Mouse (Mus musculus) midbrain, embryonic 13.5 days (tissue): ENCODE data around the gene Ctf1. TPM values are rescaled to one million over a fixed set of nuclear protein-coding genes. Genes with fewer than 3 reads are reported as not detected.
A peak's percentile ranks its signal among the peaks of the same experiment; 100 is the strongest.

ENCODE experiments used
- ATAC-seq: fragments of 200-750 bp; cut with Nextera tagmentation; 2 replicates; pipeline ENCODE4 v1.8.0; 2017; ENCODE audit warnings: mild to moderate bottlenecking, moderate TSS enrichment, moderate library complexity
- H3K27ac ChIP-seq: fragments of 300-500 bp; sonication (generic); 2 replicates; pipeline ENCODE4 v1.5.1; 2015; ENCODE audit warnings: inconsistent platforms, mild to moderate bottlenecking, moderate library complexity
- H3K27me3 ChIP-seq: fragments of 300-500 bp; sonication (generic); 2 replicates; pipeline ENCODE4 v1.6.1; 2015; ENCODE audit warnings: mild to moderate bottlenecking, inconsistent platforms
- H3K36me3 ChIP-seq: fragments of 300-500 bp; sonication (generic); 2 replicates; pipeline ENCODE4 v1.6.1; 2015; ENCODE audit warnings: mild to moderate bottlenecking, inconsistent platforms
- H3K4me1 ChIP-seq: fragments of 300-500 bp; sonication (generic); replicated peaks from 2 replicates; pipeline ENCODE4 v1.6.1; 2015; ENCODE audit warnings: inconsistent platforms
- H3K4me2 ChIP-seq: fragments of 300-500 bp; sonication (generic); replicated peaks from 2 replicates; pipeline ENCODE4 v1.6.1; 2015; ENCODE audit warnings: moderate library complexity, mild to moderate bottlenecking, inconsistent platforms
- H3K4me3 ChIP-seq: fragments of 300-500 bp; sonication (generic); replicated peaks from 2 replicates; pipeline ENCODE4 v1.5.1; 2015; ENCODE audit warnings: mild to moderate bottlenecking, inconsistent platforms
- H3K9ac ChIP-seq: fragments of 300-500 bp; sonication (generic); replicated peaks from 2 replicates; pipeline ENCODE4 v1.6.1; 2015; ENCODE audit warnings: mild to moderate bottlenecking, inconsistent platforms
- H3K9me3 ChIP-seq: fragments of 300-500 bp; sonication (generic); 2 replicates; pipeline ENCODE4 v1.6.1; 2016; ENCODE audit warnings: mild to moderate bottlenecking, inconsistent platforms
- WGBS: fragments of 180-500 bp; shearing (Covaris S2); methylation state at CpG from one replicate; pipeline ENCODE4 v1.1.7; 2015; 5-methylcytosine and 5-hydroxymethylcytosine counted together
- polyA plus RNA-seq: library from polyadenylated mRNA; unstranded; fragments of >200 nt; fragmentation: Nextera tagmentation; extraction: Ambion mirVana; gene quantifications from 2 replicates; pipeline ENCODE4 v1.2.1, GENCODE M21; 2015

The Ctf1 gene
- 1.6 and 3.0 TPM in 2 replicates for polyA plus RNA-seq

- H3K4me2 ChIP-seq: peak within 1 kb of the TSS; percentile 55
- H3K9me3 ChIP-seq: no peaks in the 10 kb centered on the region
- H3K9ac ChIP-seq: no peak within 1 kb of the TSS
- H3K27me3 ChIP-seq: peaks cover 3% of the 10 kb centered on the region; the same call in 1 of the 2 replicates
- H3K4me3 ChIP-seq: peak within 1 kb of the TSS; percentile 35
- ATAC-seq: peak; percentile 64
- WGBS: 1% methylated on average over 28 of the region's 28 CpGs
- H3K4me1 ChIP-seq: peaks cover 38% of the 10 kb centered on the region
- peak within 1 kb of the TSS; percentile 78 for H3K27ac ChIP-seq
- H3K36me3 ChIP-seq: no peaks in the 10 kb centered on the region
Measured at GRCm38 (mm10) chr7:127712461-127713385, at the start of gene Ctf1. Gene Ctf1 (plus strand): TSS chr7:127712736.

GRCm38 (mm10) chr7:127662926-127663325 is 49.6 kb upstream of the Ctf1 start:
- no peak overlapping the region for H3K27ac ChIP-seq
- no peak overlapping the region for H3K9ac ChIP-seq
- H3K4me2 ChIP-seq: no peak overlapping the region
- H3K27me3 ChIP-seq: no peaks in the 10 kb centered on the region
- H3K4me3 ChIP-seq: no peak overlapping the region
- no peaks in the 10 kb centered on the region for H3K4me1 ChIP-seq
- no peaks in the 10 kb centered on the region for H3K9me3 ChIP-seq
- H3K36me3 ChIP-seq: peaks cover 32% of the 10 kb centered on the region
- 90% methylated on average over 6 of the region's 6 CpGs for WGBS
- no peak for ATAC-seq

- Histone ChIP-seq H3K9me3 (no peaks in the 10 kb centered on the region), H3K4me2 (no peak overlapping the region), H3K4me3 (no peak overlapping the region), H3K27me3 (no peaks in the 10 kb centered on the region), H3K9ac (no peak overlapping the region), H3K36me3 (peaks cover 28% of the 10 kb centered on the region), H3K27ac (no peak overlapping the region), H3K4me1 (no peaks in the 10 kb centered on the region)
- WGBS: 95% methylated on average over 6 of the region's 6 CpGs
- ATAC-seq: no peak
Measured at GRCm38 (mm10) chr7:127666066-127666654, 46.4 kb upstream of the Ctf1 start.

- no peak overlapping the region for H3K4me2 ChIP-seq
- H3K4me3 ChIP-seq: no peak overlapping the region
- no peaks in the 10 kb centered on the region for H3K27me3 ChIP-seq
- H3K9me3 ChIP-seq: no peaks in the 10 kb centered on the region
- 89% methylated on average over 13 of the region's 13 CpGs for WGBS
- peaks cover 28% of the 10 kb centered on the region for H3K36me3 ChIP-seq
- H3K4me1 ChIP-seq: no peaks in the 10 kb centered on the region
- no peak overlapping the region for H3K27ac ChIP-seq
- H3K9ac ChIP-seq: no peak overlapping the region
- ATAC-seq: no peak
Measured at GRCm38 (mm10) chr7:127666679-127667078, 45.9 kb upstream of the Ctf1 start.

GRCm38 (mm10) chr7:127667171-127667570 is 45.4 kb upstream of the Ctf1 start:
- WGBS: 87% methylated on average over 8 of the region's 8 CpGs
- no peak overlapping the region for H3K27ac ChIP-seq
- ATAC-seq: no peak

GRCm38 (mm10) chr7:127671880-127672774 is 40.4 kb upstream of the Ctf1 start:
- Histone ChIP-seq H3K36me3 (no peaks in the 10 kb centered on the region), H3K9ac (no peak overlapping the region), H3K9me3 (no peaks in the 10 kb centered on the region), H3K4me3 (no peak overlapping the region), H3K4me2 (no peak overlapping the region), H3K27ac (no peak overlapping the region), H3K4me1 (peaks cover 6% of the 10 kb centered on the region), H3K27me3 (no peaks in the 10 kb centered on the region)
- WGBS: 89% methylated on average over 11 of the region's 11 CpGs
- ATAC-seq: no peak

More at GRCm38 (mm10) chr7:127667171-127667570, 45.4 kb upstream of the Ctf1 start:
- Histone ChIP-seq H3K4me3 (no peak overlapping the region), H3K36me3 (peaks cover 28% of the 10 kb centered on the region), H3K4me2 (no peak overlapping the region), H3K27me3 (no peaks in the 10 kb centered on the region), H3K9me3 (no peaks in the 10 kb centered on the region), H3K4me1 (no peaks in the 10 kb centered on the region), H3K9ac (no peak overlapping the region)

- no peaks in the 10 kb centered on the region for H3K36me3 ChIP-seq
- no peak overlapping the region for H3K4me2 ChIP-seq
- no peaks in the 10 kb centered on the region for H3K27me3 ChIP-seq
- no peak for ATAC-seq
- no peak overlapping the region for H3K27ac ChIP-seq
- H3K4me3 ChIP-seq: no peak overlapping the region
- no peak overlapping the region for H3K9ac ChIP-seq
- peaks cover 6% of the 10 kb centered on the region for H3K4me1 ChIP-seq
- no peaks in the 10 kb centered on the region for H3K9me3 ChIP-seq
- 83% methylated on average over 4 of the region's 4 CpGs for WGBS
Measured at GRCm38 (mm10) chr7:127672776-127673175, 39.8 kb upstream of the Ctf1 start.

- H3K4me1 ChIP-seq: peaks cover 6% of the 10 kb centered on the region
- H3K27me3 ChIP-seq: no peaks in the 10 kb centered on the region
- H3K9me3 ChIP-seq: no peaks in the 10 kb centered on the region
- ATAC-seq: peak; percentile 88
- H3K36me3 ChIP-seq: no peaks in the 10 kb centered on the region
- no peak overlapping the region for H3K4me3 ChIP-seq
- H3K27ac ChIP-seq: peak overlapping the region; percentile 54
- WGBS: under 1% methylated on average over 5 of the region's 5 CpGs
- peak overlapping the region; percentile 24; the same call in 1 of the 2 replicates for H3K9ac ChIP-seq
- no peak overlapping the region for H3K4me2 ChIP-seq
Measured at GRCm38 (mm10) chr7:127674977-127675376, 37.6 kb upstream of the Ctf1 start.

GRCm38 (mm10) chr7:127675391-127675811 is 37.1 kb upstream of the Ctf1 start:
- Histone ChIP-seq H3K27me3 (no peaks in the 10 kb centered on the region), H3K4me3 (no peak overlapping the region), H3K36me3 (no peaks in the 10 kb centered on the region), H3K4me2 (no peak overlapping the region), H3K9me3 (no peaks in the 10 kb centered on the region), H3K9ac (peak overlapping the region; percentile 24; the same call in 1 of the 2 replicates), H3K27ac (peak overlapping the region; percentile 54), H3K4me1 (peaks cover 6% of the 10 kb centered on the region)
- ATAC-seq: peak; percentile 79; the same call in 1 of the 2 replicates
- WGBS: 77% methylated on average over 9 of the region's 9 CpGs

GRCm38 (mm10) chr7:127677077-127677476 is 35.5 kb upstream of the Ctf1 start:
- H3K9me3 ChIP-seq: no peaks in the 10 kb centered on the region

GRCm38 (mm10) chr7:127677609-127678008 is 34.9 kb upstream of the Ctf1 start:
- Histone ChIP-seq H3K36me3 (no peaks in the 10 kb centered on the region), H3K27me3 (no peaks in the 10 kb centered on the region), H3K9me3 (no peaks in the 10 kb centered on the region), H3K9ac (no peak overlapping the region), H3K4me1 (peaks cover 6% of the 10 kb centered on the region), H3K4me3 (no peak overlapping the region), H3K27ac (no peak overlapping the region), H3K4me2 (no peak overlapping the region)
- no peak for ATAC-seq
- WGBS: 89% methylated on average over 4 of the region's 4 CpGs

More at GRCm38 (mm10) chr7:127677077-127677476, 35.5 kb upstream of the Ctf1 start:
- Histone ChIP-seq H3K4me1 (peaks cover 6% of the 10 kb centered on the region), H3K4me2 (no peak overlapping the region), H3K27me3 (no peaks in the 10 kb centered on the region), H3K9ac (no peak overlapping the region), H3K27ac (no peak overlapping the region), H3K36me3 (no peaks in the 10 kb centered on the region), H3K4me3 (no peak overlapping the region)
- no peak for ATAC-seq
- WGBS: 67% methylated on average over 6 of the region's 6 CpGs
